Mouse (Mus musculus) liver, embryonic 14.5 days (tissue): ENCODE data around the gene Hccs.

ENCODE experiments used
- CTCF ChIP-seq: IDR thresholded peaks from 2 replicates; pipeline ENCODE4 v1.5.1; 2016; ENCODE audit warnings: antibody characterized with exemption, low read depth, control low read depth
- EP300 ChIP-seq: IDR thresholded peaks from 2 replicates; pipeline ENCODE4 v1.6.1; 2016; ENCODE audit warnings: antibody characterized with exemption, low read depth

GRCm38 (mm10) chrX:169210019-169210418, 110.2 kb downstream of the Hccs start:
- TF ChIP-seq CTCF (no peak), EP300 (no peak)
